Mouse (Mus musculus): ENCODE results near the gene Atxn7l1.

Gene Atxn7l1

DNA sequence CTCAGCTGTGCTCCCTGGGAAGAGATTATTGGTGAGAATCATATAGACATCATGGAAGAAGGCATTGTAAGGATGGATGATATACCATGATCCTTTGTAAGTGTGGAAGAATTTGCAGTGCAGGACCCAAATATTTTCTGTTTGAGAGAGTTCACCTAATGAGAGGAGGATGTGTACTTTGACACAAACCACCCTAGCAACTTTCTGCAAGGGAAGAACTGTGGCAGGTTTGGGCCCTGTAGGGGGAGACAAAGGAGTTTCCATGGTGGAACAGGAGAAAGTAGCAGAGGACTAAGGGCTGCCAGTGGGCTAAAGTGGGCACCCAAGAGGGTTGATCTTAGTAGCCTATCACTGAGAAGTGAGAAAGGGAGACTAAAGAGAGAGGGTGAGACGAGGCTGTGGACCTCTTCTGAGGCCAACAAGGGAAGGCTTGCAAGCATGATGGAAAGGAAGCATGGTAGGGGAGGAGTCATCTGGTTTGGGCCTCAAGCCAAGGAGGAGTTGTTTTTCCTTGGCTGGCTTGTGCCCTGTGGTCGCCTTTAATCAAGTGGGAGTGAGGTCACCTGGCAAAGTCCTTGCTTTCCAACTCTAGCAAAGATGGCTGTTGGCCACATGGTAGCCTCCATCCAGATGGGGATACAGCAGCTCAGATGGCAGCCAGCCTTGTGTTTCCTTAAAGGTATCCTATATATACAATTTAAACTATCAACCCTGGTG is 243.5 kb downstream of the Atxn7l1 start:
- DNase-seq = no peak

DNA sequence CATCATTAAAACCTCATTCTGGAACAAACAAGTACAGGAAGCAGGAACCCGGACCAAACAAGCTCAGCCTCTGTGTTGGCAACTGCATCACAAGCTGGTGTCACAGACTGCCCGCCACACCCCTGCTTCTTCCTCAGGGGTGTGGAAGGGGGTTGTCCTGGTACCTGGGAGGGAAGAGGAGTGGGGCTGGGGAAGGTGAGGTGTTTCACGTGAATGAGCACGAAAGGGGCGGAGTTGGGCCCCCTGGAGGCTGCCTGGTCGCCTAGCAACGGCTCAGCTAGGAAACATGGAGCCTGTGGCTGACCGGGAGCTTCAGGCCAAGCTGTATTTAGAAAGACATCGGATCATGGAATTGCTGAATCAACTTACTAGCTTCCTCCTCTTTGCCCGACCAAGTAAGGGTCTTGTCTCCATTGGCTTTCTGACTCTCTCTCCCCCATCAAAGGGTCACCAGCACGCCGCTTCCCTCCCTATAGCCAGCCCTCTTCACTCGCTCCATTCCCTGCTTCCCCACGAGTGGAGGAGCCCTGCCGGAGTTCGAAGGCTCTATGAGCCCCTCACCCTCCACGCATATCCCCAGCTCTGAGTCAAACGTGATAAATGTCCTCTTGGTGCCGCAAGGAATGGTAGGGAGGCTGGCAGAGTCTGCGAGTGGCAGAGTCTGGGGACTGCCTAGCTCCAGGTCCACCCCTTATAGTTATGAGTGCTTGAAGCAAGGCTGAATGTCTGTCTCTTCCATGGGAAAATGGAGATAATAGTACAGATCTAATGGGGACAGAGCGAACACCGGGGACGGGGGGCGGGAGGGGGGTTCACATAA is 247.5 kb downstream of the Atxn7l1 start, which contains the start of gene Efcab10:
Gene Efcab10 (plus strand): TSS at position 51 of the 820 bp plus-strand sequence.
- DNase-seq = peak; percentile 70

DNA sequence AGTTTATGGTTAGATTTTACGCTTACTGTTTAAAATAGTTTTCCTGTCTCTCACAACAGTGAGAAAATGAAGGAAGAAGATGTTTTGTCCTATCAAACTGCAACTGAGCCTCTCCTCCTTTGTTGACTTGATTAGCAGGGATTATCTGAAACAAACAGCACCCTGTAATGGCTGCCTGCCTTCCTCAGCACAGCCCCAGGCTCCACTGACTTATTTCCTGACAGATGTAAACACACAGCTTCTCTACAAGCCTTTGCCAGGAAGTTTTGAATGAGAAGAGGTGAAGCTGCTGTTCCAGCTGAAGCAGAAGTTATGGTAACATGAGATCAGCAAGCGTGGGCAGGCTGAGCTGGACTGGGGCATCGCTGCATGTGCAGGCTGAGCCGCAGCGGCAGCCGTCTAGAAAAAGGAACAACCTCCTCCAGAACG is 255.8 kb downstream of the Atxn7l1 start:
- peak; percentile 34 for DNase-seq

DNA sequence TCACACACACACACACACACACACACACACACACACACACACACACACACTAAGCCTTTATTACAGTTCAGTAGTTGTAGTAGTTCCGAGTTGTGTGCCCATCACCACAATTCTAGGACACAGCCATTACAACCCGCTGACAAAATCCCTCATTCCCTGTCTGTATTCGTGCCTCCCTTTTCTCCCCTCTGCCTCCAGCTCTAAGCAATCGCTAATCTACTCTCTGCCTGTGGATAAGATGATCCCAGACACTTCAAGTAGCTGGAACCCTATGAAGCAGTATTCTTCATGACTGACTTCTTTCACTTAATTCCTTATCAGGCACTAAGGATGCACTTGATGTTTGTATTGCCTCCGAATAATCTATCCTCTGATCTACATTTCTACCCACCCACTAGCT is 257.5 kb downstream of the Atxn7l1 start:
- DNase-seq = no peak

DNA sequence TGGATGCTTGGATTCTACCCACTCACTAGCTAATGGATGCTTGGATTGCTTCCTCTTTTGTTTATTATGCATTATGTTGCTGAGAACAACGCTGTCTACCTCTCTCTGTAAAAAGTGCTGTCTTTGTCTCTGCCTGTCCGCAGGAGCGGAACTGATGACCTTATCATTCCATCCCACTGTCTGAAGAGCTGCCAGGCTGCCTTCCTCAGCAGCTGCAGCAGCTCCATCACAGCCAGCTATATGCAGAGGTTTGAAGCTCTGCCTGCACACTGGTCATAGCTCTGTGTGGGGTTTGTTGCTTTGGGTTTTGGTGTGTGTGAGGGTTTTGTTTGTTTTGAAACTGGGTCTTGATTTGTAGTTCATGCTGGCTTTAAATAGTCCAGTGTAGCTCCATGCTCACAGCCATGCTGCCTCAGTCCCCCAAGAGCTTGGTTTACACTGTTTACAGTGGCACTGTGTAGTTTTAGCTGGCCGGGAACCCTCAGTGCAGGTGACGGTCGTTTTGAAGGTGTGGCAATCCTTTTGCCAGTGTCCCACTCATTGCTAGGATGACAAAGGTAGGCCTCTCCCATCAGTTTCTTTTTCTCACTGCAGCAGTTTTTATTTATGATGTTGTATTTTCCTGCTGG is 258.0 kb downstream of the Atxn7l1 start:
- DNase-seq = no peak

DNA sequence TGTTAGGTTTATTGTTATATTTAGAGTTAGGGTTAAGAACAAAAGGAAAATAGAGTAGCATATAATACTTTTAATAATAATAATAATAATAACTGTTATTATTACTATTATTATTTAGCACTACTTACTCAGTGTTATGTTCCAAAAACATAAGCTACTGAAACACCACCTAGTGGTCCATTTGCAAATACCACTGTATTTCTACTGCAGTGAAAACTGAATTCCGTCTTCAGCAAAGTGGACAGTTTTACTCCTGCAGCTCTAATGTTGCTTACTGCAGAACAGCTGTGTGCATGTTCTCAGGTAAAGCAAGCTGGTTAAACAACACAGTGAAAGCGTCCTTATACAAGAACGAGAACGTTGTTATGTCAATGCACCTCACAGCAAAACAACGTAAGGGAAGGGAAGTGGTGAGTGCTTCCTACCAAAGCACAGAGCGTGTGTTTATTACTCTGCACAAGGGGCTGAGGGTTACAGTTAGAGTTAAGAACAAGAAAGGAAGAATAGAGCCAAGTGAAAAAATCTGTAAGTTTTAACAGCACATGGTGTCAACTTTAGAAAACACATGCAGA is 264.2 kb downstream of the Atxn7l1 start:
- DNase-seq = peak; percentile 27

Measured in embryo, embryonic 11 days (tissue).